In genomic region chr4:40239409-40240271, GRCm38 (mm10) we compare ENCODE assay signal across 8 mouse cellular contexts. TPM values are rescaled to one million over a fixed set of nuclear protein-coding genes. Genes with fewer than 3 reads are reported as not detected.
DNase-seq lines count a peak whose midpoint lies in the region; ATAC-seq and TF ChIP-seq lines count a peak whose summit lies in the region.

TSS of gene Ddx58 (minus strand) at chr4:40239828.

- peak within 1 kb of the TSS; percentile 55 for H3K9ac ChIP-seq in forebrain, embryonic 14.5 days (ENCODE audit: low read length)
- peak within 1 kb of the TSS; percentile 46 for H3K9ac ChIP-seq in hindbrain, embryonic 12.5 days
- peak within 1 kb of the TSS; percentile 43 for H3K9ac ChIP-seq in limb, embryonic 15.5 days
- H3K9ac ChIP-seq in midbrain, embryonic 15.5 days, result peak within 1 kb of the TSS; percentile 40

- peak within 1 kb of the TSS; percentile 82 for H3K4me2 ChIP-seq in forebrain, embryonic 14.5 days (ENCODE audit: low read length)
- peak within 1 kb of the TSS; percentile 78 for H3K4me2 ChIP-seq in hindbrain, embryonic 12.5 days (replicated peaks)
- peak within 1 kb of the TSS; percentile 72 for H3K4me2 ChIP-seq in limb, embryonic 15.5 days
- peak within 1 kb of the TSS; percentile 79 for H3K4me2 ChIP-seq in midbrain, embryonic 15.5 days

- 1% methylated on average over 35 of the region's 35 CpGs for WGBS in bone marrow, adult 2 months
- 2% methylated on average over 35 of the region's 35 CpGs for WGBS in forebrain, embryonic 14.5 days
- 5% methylated on average over 29 of the region's 35 CpGs for WGBS in hindbrain, embryonic 12.5 days
- 1% methylated on average over 34 of the region's 35 CpGs for WGBS in limb, embryonic 15.5 days
- 4% methylated on average over 34 of the region's 35 CpGs for WGBS in midbrain, embryonic 15.5 days

- no peaks in the 10 kb centered on the region for H3K9me3 ChIP-seq in forebrain, embryonic 14.5 days (replicated peaks; ENCODE audit: control insufficient read depth, low read length)
- H3K9me3 ChIP-seq in hindbrain, embryonic 12.5 days (replicated peaks), result no peaks in the 10 kb centered on the region
- no peaks in the 10 kb centered on the region for H3K9me3 ChIP-seq in limb, embryonic 15.5 days
- no peaks in the 10 kb centered on the region for H3K9me3 ChIP-seq in midbrain, embryonic 15.5 days

- H3K36me3 ChIP-seq in forebrain, embryonic 14.5 days (ENCODE audit: control insufficient read depth, insufficient read depth, low read length), result no peaks in the 10 kb centered on the region
- no peaks in the 10 kb centered on the region for H3K36me3 ChIP-seq in hindbrain, embryonic 12.5 days
- H3K36me3 ChIP-seq in limb, embryonic 15.5 days, result 0 out of 2 replicates have a peak, but pooled peaks cover 1% of the 10 kb centered on the region
- no peaks in the 10 kb centered on the region for H3K36me3 ChIP-seq in midbrain, embryonic 15.5 days (replicated peaks)

- peak within 1 kb of the TSS; percentile 91 for H3K4me3 ChIP-seq in bone marrow, adult 2 months (replicated peaks; ENCODE audit: control insufficient read depth, low read depth, low read length)
- peak within 1 kb of the TSS; percentile 41 for H3K4me3 ChIP-seq in forebrain, embryonic 14.5 days (ENCODE audit: low read depth, low read length)
- H3K4me3 ChIP-seq in hindbrain, embryonic 12.5 days, result peak within 1 kb of the TSS; percentile 40
- peak within 1 kb of the TSS; percentile 59 for H3K4me3 ChIP-seq in limb, embryonic 15.5 days
- H3K4me3 ChIP-seq in midbrain, embryonic 15.5 days, result peak within 1 kb of the TSS; percentile 45

- DNase-seq in gastrocnemius, adult 18-20 months (ENCODE audit: low spot score), result peak; percentile 23
- DNase-seq in gastrocnemius, adult 8-10 months (ENCODE audit: low spot score in 2 of 2), result no peak
- peak; percentile 46 for DNase-seq in forebrain, embryonic 14.5 days (ENCODE audit: low spot score)
- DNase-seq in thymus, postnatal 25 days, result peak; percentile 46

- peaks cover 1% of the 10 kb centered on the region; the same call in 1 of the 2 replicates for H3K4me1 ChIP-seq in bone marrow, adult 2 months (ENCODE audit: control insufficient read depth, insufficient read depth, low read length)
- H3K4me1 ChIP-seq in forebrain, embryonic 14.5 days (ENCODE audit: control insufficient read depth, insufficient read depth, low read length), result peaks cover 3% of the 10 kb centered on the region; the same call in 1 of the 2 replicates
- peaks cover 14% of the 10 kb centered on the region for H3K4me1 ChIP-seq in hindbrain, embryonic 12.5 days
- peaks cover 13% of the 10 kb centered on the region for H3K4me1 ChIP-seq in limb, embryonic 15.5 days
- H3K4me1 ChIP-seq in midbrain, embryonic 15.5 days, result peaks cover 11% of the 10 kb centered on the region

- no peak for TF ChIP-seq POLR2A in bone marrow, adult 2 months (IDR thresholded peaks at IDR 0.05; ENCODE audit: borderline replicate concordance, control insufficient read depth, low read depth, low read length)

- H3K27me3 ChIP-seq in forebrain, embryonic 14.5 days (replicated peaks; ENCODE audit: control insufficient read depth, insufficient read depth, low read length), result no peaks in the 10 kb centered on the region
- H3K27me3 ChIP-seq in hindbrain, embryonic 12.5 days, result no peaks in the 10 kb centered on the region
- H3K27me3 ChIP-seq in limb, embryonic 15.5 days, result no peaks in the 10 kb centered on the region
- H3K27me3 ChIP-seq in midbrain, embryonic 15.5 days (replicated peaks), result peaks cover 6% of the 10 kb centered on the region

- no peak for TF ChIP-seq CTCF in bone marrow, adult 2 months (IDR thresholded peaks at IDR 0.05; ENCODE audit: control insufficient read depth, insufficient read depth, low read length)

- peak; percentile 54; the same call in 1 of the 2 replicates for ATAC-seq in forebrain, embryonic 14.5 days
- peak; percentile 52 for ATAC-seq in hindbrain, embryonic 12.5 days (ENCODE audit: low FRiP score)
- peak; percentile 30; the same call in 1 of the 2 replicates for ATAC-seq in limb, embryonic 15.5 days (ENCODE audit: insufficient number of reproducible peaks, low FRiP score, low TSS enrichment, low read depth)
- peak; percentile 71 for ATAC-seq in midbrain, embryonic 15.5 days (replicated peaks)

- H3K27ac ChIP-seq in bone marrow, adult 2 months (ENCODE audit: control insufficient read depth, insufficient read depth, low read depth, low read length, poor library complexity), result peak within 1 kb of the TSS; percentile 89
- H3K27ac ChIP-seq in forebrain, embryonic 14.5 days (ENCODE audit: low read depth, low read length), result no peak within 1 kb of the TSS
- H3K27ac ChIP-seq in hindbrain, embryonic 12.5 days, result no peak within 1 kb of the TSS
- peak within 1 kb of the TSS; percentile 72 for H3K27ac ChIP-seq in limb, embryonic 15.5 days
- no peak within 1 kb of the TSS for H3K27ac ChIP-seq in midbrain, embryonic 15.5 days

RNA-seq across cellular contexts. Expression of gene Ddx58, which starts in this region (rescaled TPM):
- total RNA-seq in gastrocnemius, adult 18-20 months (2021), result 1 to 10 TPM; 1.6 to 2.8 TPM
- 1 to 10 TPM; 1.5 to 2.0 (median 1.9) TPM for total RNA-seq in gastrocnemius, adult 8-10 months (2022)
- 11.1 and 17.6 TPM in 2 replicates for polyA plus RNA-seq in bone marrow, adult 2 months (2011; ENCODE audit: insufficient read depth, insufficient read length, low replicate concordance, missing spikeins)
- 1.9 TPM in 2 replicates for polyA plus RNA-seq in forebrain, embryonic 14.5 days (2014; fragmentation: Nextera tagmentation; extraction: Ambion mirVana)
- polyA plus RNA-seq in hindbrain, embryonic 12.5 days (2016; fragmentation: Nextera tagmentation; extraction: Ambion mirVana), result 6.9 and 7.6 TPM in 2 replicates
- polyA plus RNA-seq in limb, embryonic 15.5 days (2015; fragmentation: Nextera tagmentation; extraction: Ambion mirVana), result 10.7 TPM in 2 replicates
- polyA plus RNA-seq in midbrain, embryonic 15.5 days (2015; fragmentation: Nextera tagmentation; extraction: Ambion mirVana), result 2.6 and 4.2 TPM in 2 replicates

Comparison
In these comparisons a context has a peak if more than half of its experiments do, and no peak if none do; other contexts are left out.
1. DNase-seq: peak in gastrocnemius, adult 18-20 months (single experiment), forebrain, embryonic 14.5 days (single experiment) and thymus, postnatal 25 days (single experiment); none in gastrocnemius, adult 8-10 months (0 of 2).
2. H3K27ac ChIP-seq: peak in bone marrow, adult 2 months (single experiment) and limb, embryonic 15.5 days (single experiment); none in forebrain, embryonic 14.5 days (single experiment), hindbrain, embryonic 12.5 days (single experiment) and midbrain, embryonic 15.5 days (single experiment).
3. H3K4me3 ChIP-seq: peak in every context shown above with its lines; median percentile 91 in bone marrow, adult 2 months; 59 in limb, embryonic 15.5 days; 45 in midbrain, embryonic 15.5 days; 41 in forebrain, embryonic 14.5 days; 40 in hindbrain, embryonic 12.5 days.
4. Peak in every context shown above with its lines, with median percentiles within 50 percentile points of each other: ATAC-seq, H3K4me2 ChIP-seq and H3K9ac ChIP-seq.